Mouse (Mus musculus) liver, embryonic 13.5 days (tissue): ENCODE data around the gene Tmem179b. TPM values are rescaled to one million over a fixed set of nuclear protein-coding genes. Genes with fewer than 3 reads are reported as not detected.
"Not testable (repeated sequence)": the region's sequence is repeated elsewhere in the genome, so short reads cannot be mapped to it uniquely, and the experiment has no call there.

Source experiments
- ATAC-seq: fragments of 200-750 bp; cut with Nextera tagmentation; 2 replicates; pipeline ENCODE4 v1.8.0; 2017; ENCODE audit warnings: low read depth, mild to moderate bottlenecking, moderate number of reproducible peaks, moderate library complexity
- DNase-seq: peaks from one replicate; pipeline ENCODE4 v3.0.0; 2022
- H3K27ac ChIP-seq: fragments of 300-500 bp; sonication (generic); 2 replicates; pipeline ENCODE4 v1.5.1; 2015; ENCODE audit warnings: moderate library complexity, mild to moderate bottlenecking, inconsistent platforms
- H3K27me3 ChIP-seq: fragments of 300-500 bp; sonication (generic); 2 replicates; pipeline ENCODE4 v1.6.1; 2015; ENCODE audit warnings: mild to moderate bottlenecking, inconsistent platforms
- H3K36me3 ChIP-seq: fragments of 300-500 bp; sonication (generic); 2 replicates; pipeline ENCODE4 v1.6.1; 2015; ENCODE audit warnings: mild to moderate bottlenecking, inconsistent platforms
- H3K4me1 ChIP-seq: fragments of 300-500 bp; sonication (generic); replicated peaks from 2 replicates; pipeline ENCODE4 v1.6.1; 2015; ENCODE audit warnings: inconsistent platforms
- H3K4me2 ChIP-seq: fragments of 300-500 bp; sonication (generic); 2 replicates; pipeline ENCODE4 v1.6.1; 2015; ENCODE audit warnings: inconsistent platforms, mild to moderate bottlenecking, moderate library complexity
- H3K4me3 ChIP-seq: fragments of 300-500 bp; sonication (generic); replicated peaks from 2 replicates; pipeline ENCODE4 v1.5.1; 2015; ENCODE audit warnings: mild to moderate bottlenecking, inconsistent platforms
- H3K9ac ChIP-seq: fragments of 300-500 bp; sonication (generic); 2 replicates; pipeline ENCODE4 v1.6.1; 2015; ENCODE audit warnings: mild to moderate bottlenecking, inconsistent platforms
- H3K9me3 ChIP-seq: fragments of 300-500 bp; sonication (generic); replicated peaks from 2 replicates; pipeline ENCODE4 v1.6.1; 2016; ENCODE audit warnings: inconsistent platforms
- WGBS: fragments of 180-500 bp; shearing (Covaris S2); methylation state at CpG from one replicate; pipeline ENCODE4 v1.1.7; 2015; ENCODE audit not compliant: insufficient replicate concordance; 5-methylcytosine and 5-hydroxymethylcytosine counted together
- polyA plus RNA-seq: library from polyadenylated mRNA; unstranded; fragments of >200 nt; fragmentation: Nextera tagmentation; extraction: Ambion mirVana; gene quantifications from 2 replicates; pipeline ENCODE4 v1.2.1, GENCODE M21; 2015

Gene Tmem179b
- polyA plus RNA-seq, 1 experiment from 2014 or later, result 97.1 TPM

- DNase-seq, result no peak
- Histone ChIP-seq H3K36me3 (peaks cover 82% of the 10 kb centered on the region), H3K27me3 (no peaks in the 10 kb centered on the region), H3K9ac (no peak overlapping the region; the same call in 1 of the 2 replicates), H3K9me3 (no peaks in the 10 kb centered on the region), H3K4me1 (peaks cover 25% of the 10 kb centered on the region), H3K4me3 (no peak overlapping the region), H3K27ac (no peak overlapping the region), H3K4me2 (no peak overlapping the region)
- no peak for ATAC-seq
- 81% methylated on average over 1 of the region's 1 CpGs for WGBS
Observed at GRCm38 (mm10) chr19:8745382-8745781, 28.9 kb downstream of the Tmem179b start.

GRCm38 (mm10) chr19:8742176-8742575 lies 32.1 kb downstream of the Tmem179b start:
- Histone ChIP-seq H3K9ac (peak overlapping the region; percentile 84), H3K27me3 (no peaks in the 10 kb centered on the region), H3K27ac (peak overlapping the region; percentile 89), H3K4me3 (peak overlapping the region; percentile 72), H3K4me2 (peak overlapping the region; percentile 84), H3K9me3 (no peaks in the 10 kb centered on the region), H3K4me1 (peaks cover 39% of the 10 kb centered on the region), H3K36me3 (peaks cover 82% of the 10 kb centered on the region)
- no peak for ATAC-seq
- no peak for DNase-seq
- WGBS, result 8% methylated on average over 14 of the region's 14 CpGs

GRCm38 (mm10) chr19:8741243-8741869 lies 32.9 kb downstream of the Tmem179b start, which contains the start of gene Stx5a:
TSS of gene Stx5a (plus strand) at chr19:8741413.
- under 1% methylated on average over 36 of the region's 36 CpGs for WGBS
- Histone ChIP-seq H3K36me3 (peaks cover 77% of the 10 kb centered on the region), H3K9me3 (no peaks in the 10 kb centered on the region), H3K27ac (peak within 1 kb of the TSS; percentile 89), H3K4me3 (peak within 1 kb of the TSS; percentile 72), H3K4me2 (peak within 1 kb of the TSS; percentile 84), H3K4me1 (peaks cover 46% of the 10 kb centered on the region), H3K9ac (peak within 1 kb of the TSS; percentile 84), H3K27me3 (no peaks in the 10 kb centered on the region)
- DNase-seq (peak; percentile 95), ATAC-seq (peak; percentile 96)

- WGBS, result 74% methylated on average over 14 of the region's 14 CpGs
- Histone ChIP-seq H3K4me2 (peak within 1 kb of the TSS; percentile 84), H3K27me3 (no peaks in the 10 kb centered on the region), H3K4me1 (peaks cover 50% of the 10 kb centered on the region), H3K9ac (peak within 1 kb of the TSS; percentile 84), H3K9me3 (no peaks in the 10 kb centered on the region), H3K4me3 (peak within 1 kb of the TSS; percentile 72), H3K27ac (peak within 1 kb of the TSS; percentile 89), H3K36me3 (peaks cover 69% of the 10 kb centered on the region)
- DNase-seq (no peak), ATAC-seq (no peak)
Observed at GRCm38 (mm10) chr19:8740603-8741002, 33.7 kb downstream of the Tmem179b start, which contains the start of gene 1700092M07Rik. TSS of gene 1700092M07Rik (plus strand) at chr19:8740718.

GRCm38 (mm10) chr19:8739646-8740045 lies 34.6 kb downstream of the Tmem179b start:
- H3K4me1 ChIP-seq, result peaks cover 57% of the 10 kb centered on the region
- WGBS, result 80% methylated on average over 6 of the region's 6 CpGs
- ATAC-seq (no peak), DNase-seq (no peak)
- no peaks in the 10 kb centered on the region for H3K27me3 ChIP-seq
- no peak overlapping the region for H3K9ac ChIP-seq
- no peak overlapping the region for H3K4me2 ChIP-seq
- H3K36me3 ChIP-seq, result peaks cover 59% of the 10 kb centered on the region
- no peaks in the 10 kb centered on the region for H3K9me3 ChIP-seq
- H3K4me3 ChIP-seq, result no peak overlapping the region
- no peak overlapping the region for H3K27ac ChIP-seq

GRCm38 (mm10) chr19:8738911-8739310 lies 35.4 kb downstream of the Tmem179b start:
- 82% methylated on average over 7 of the region's 7 CpGs for WGBS

GRCm38 (mm10) chr19:8736160-8736467 lies 38.2 kb downstream of the Tmem179b start:
- DNase-seq (no peak), ATAC-seq (peak; percentile 47)
- peaks cover 40% of the 10 kb centered on the region for H3K36me3 ChIP-seq
- H3K4me1 ChIP-seq, result peaks cover 43% of the 10 kb centered on the region
- H3K4me2 ChIP-seq, result peak overlapping the region; percentile 92
- peak overlapping the region; percentile 85 for H3K9ac ChIP-seq
- peaks cover 3% of the 10 kb centered on the region; the same call in 1 of the 2 replicates for H3K27me3 ChIP-seq
- H3K27ac ChIP-seq, result peak overlapping the region; percentile 80
- peak overlapping the region; percentile 93 for H3K4me3 ChIP-seq
- WGBS, result 1% methylated on average over 11 of the region's 11 CpGs
- H3K9me3 ChIP-seq, result no peaks in the 10 kb centered on the region

More at GRCm38 (mm10) chr19:8738911-8739310, 35.4 kb downstream of the Tmem179b start:
- Histone ChIP-seq H3K9me3 (no peaks in the 10 kb centered on the region), H3K4me2 (no peak overlapping the region), H3K4me3 (no peak overlapping the region), H3K9ac (no peak overlapping the region), H3K36me3 (peaks cover 53% of the 10 kb centered on the region), H3K27ac (no peak overlapping the region), H3K27me3 (no peaks in the 10 kb centered on the region), H3K4me1 (peaks cover 60% of the 10 kb centered on the region)
- DNase-seq, result no peak
- no peak for ATAC-seq

GRCm38 (mm10) chr19:8735389-8736159 lies 38.7 kb downstream of the Tmem179b start, which contains the start of gene Wdr74:
TSS of gene Wdr74 (plus strand) at chr19:8735827.
- Histone ChIP-seq H3K4me2 (peak within 1 kb of the TSS; percentile 92), H3K4me1 (peaks cover 37% of the 10 kb centered on the region), H3K9me3 (no peaks in the 10 kb centered on the region), H3K36me3 (peaks cover 36% of the 10 kb centered on the region), H3K9ac (peak within 1 kb of the TSS; percentile 85), H3K27ac (peak within 1 kb of the TSS; percentile 80), H3K4me3 (peak within 1 kb of the TSS; percentile 93), H3K27me3 (peaks cover 3% of the 10 kb centered on the region; the same call in 1 of the 2 replicates)
- DNase-seq (peak; percentile 80), ATAC-seq (peak; percentile 88)
- under 1% methylated on average over 32 of the region's 32 CpGs for WGBS

- Histone ChIP-seq H3K4me3 (no peak overlapping the region), H3K27me3 (peaks cover 3% of the 10 kb centered on the region; the same call in 1 of the 2 replicates), H3K9ac (no peak overlapping the region; the same call in 1 of the 2 replicates), H3K9me3 (no peaks in the 10 kb centered on the region), H3K36me3 (peaks cover 24% of the 10 kb centered on the region), H3K4me1 (peaks cover 27% of the 10 kb centered on the region), H3K4me2 (no peak overlapping the region), H3K27ac (no peak overlapping the region)
- ATAC-seq, result no peak
- WGBS, result 33% methylated on average over 3 of the region's 3 CpGs
- DNase-seq, result no peak
Observed at GRCm38 (mm10) chr19:8734334-8734733, 39.9 kb downstream of the Tmem179b start.

- H3K4me2 ChIP-seq, H3K27me3 ChIP-seq, H3K9ac ChIP-seq, ATAC-seq, DNase-seq, H3K9me3 ChIP-seq, H3K4me3 ChIP-seq: not testable (repeated sequence)
- H3K27ac ChIP-seq, result 0 out of 2 replicates have a peak overlapping the region, but pooled peaks have one; percentile 18
- peaks cover 32% of the 10 kb centered on the region for H3K36me3 ChIP-seq
- peaks cover 27% of the 10 kb centered on the region for H3K4me1 ChIP-seq
- WGBS, result 46% methylated on average over 3 of the region's 3 CpGs
Observed at GRCm38 (mm10) chr19:8728335-8729099, 45.8 kb downstream of the Tmem179b start.
